Mouse (Mus musculus): ENCODE results near the gene Stk40. TPM values are rescaled to one million over a fixed set of nuclear protein-coding genes. Genes with fewer than 3 reads are reported as not detected.

Stk40 gene
- polyA plus RNA-seq, 1 experiment from 2014 or later, result 22.4 TPM

Other genes starting within 250 kb of the Stk40 start
- gene Csf3r, start 79.4 kb upstream of the Stk40 start, polyA plus RNA-seq (2016; fragmentation: Nextera tagmentation; extraction: Ambion mirVana), result 2.8 TPM in 2 replicates
- 128 and 138 TPM in 2 replicates for gene Mrps15, start 57.0 kb upstream of the Stk40 start, polyA plus RNA-seq (2016; fragmentation: Nextera tagmentation; extraction: Ambion mirVana)
- 2.8 and 3.0 TPM in 2 replicates for gene Oscp1, start 45.4 kb upstream of the Stk40 start, polyA plus RNA-seq (2016; fragmentation: Nextera tagmentation; extraction: Ambion mirVana)
- gene Lsm10, start 7.3 kb upstream of the Stk40 start, polyA plus RNA-seq (2016; fragmentation: Nextera tagmentation; extraction: Ambion mirVana), result 34.5 and 36.7 TPM in 2 replicates
- 19.3 and 19.5 TPM in 2 replicates for gene Eva1b, start 43.8 kb downstream of the Stk40 start, polyA plus RNA-seq (2016; fragmentation: Nextera tagmentation; extraction: Ambion mirVana)
- 1.3 and 1.6 TPM in 2 replicates for gene Sh3d21, start 59.5 kb downstream of the Stk40 start, polyA plus RNA-seq (2016; fragmentation: Nextera tagmentation; extraction: Ambion mirVana)
- gene Thrap3, start 98.8 kb downstream of the Stk40 start, polyA plus RNA-seq (2016; fragmentation: Nextera tagmentation; extraction: Ambion mirVana), result 162 and 163 TPM in 2 replicates
- 20.9 and 23.3 TPM in 2 replicates for gene Map7d1, start 152.4 kb downstream of the Stk40 start, polyA plus RNA-seq (2016; fragmentation: Nextera tagmentation; extraction: Ambion mirVana)
- gene Trappc3, start 158.4 kb downstream of the Stk40 start, polyA plus RNA-seq (2016; fragmentation: Nextera tagmentation; extraction: Ambion mirVana), result 43.7 and 44.0 TPM in 2 replicates
- gene Col8a2, start 182.8 kb downstream of the Stk40 start, polyA plus RNA-seq (2016; fragmentation: Nextera tagmentation; extraction: Ambion mirVana), result 1.8 and 2.3 TPM in 2 replicates
- gene Adprhl2, start 217.7 kb downstream of the Stk40 start, polyA plus RNA-seq (2016; fragmentation: Nextera tagmentation; extraction: Ambion mirVana), result 36.0 and 38.0 TPM in 2 replicates
- 0.54 and 0.57 TPM in 2 replicates for gene Tekt2, start 221.7 kb downstream of the Stk40 start, polyA plus RNA-seq (2016; fragmentation: Nextera tagmentation; extraction: Ambion mirVana)

Measured in liver, embryonic 12.5 days (tissue).